Mouse (Mus musculus): Measurements from ENCODE around the gene Gfm1. TPM values are rescaled to one million over a fixed set of nuclear protein-coding genes. Genes with fewer than 3 reads are reported as not detected.
A peak's percentile ranks its signal among the peaks of the same experiment; 100 is the strongest.

Gfm1 gene
- total RNA-seq, 2 experiments from 2014 or later, result 86.4 to 91.9 TPM

- no peak for DNase-seq
- intact Hi-C loops (cut with DNase I; ENCODE audit: low total_unique reads), result no loop called here
Observed at GRCm38 (mm10) chr3:67492086-67492869, 62.4 kb downstream of the Gfm1 start.

- no peak for DNase-seq
- intact Hi-C loops (cut with DNase I; ENCODE audit: low total_unique reads), result no loop called here
Observed at GRCm38 (mm10) chr3:67493132-67493531, 63.2 kb downstream of the Gfm1 start.

GRCm38 (mm10) chr3:67496310-67496709 is 66.4 kb downstream of the Gfm1 start:
- no peak for DNase-seq
- intact Hi-C loops (cut with DNase I; ENCODE audit: low total_unique reads), result no loop called here

- no peak for DNase-seq
- intact Hi-C loops (cut with DNase I; ENCODE audit: low total_unique reads), result no loop called here
Observed at GRCm38 (mm10) chr3:67497998-67498397, 68.1 kb downstream of the Gfm1 start.

DNA sequence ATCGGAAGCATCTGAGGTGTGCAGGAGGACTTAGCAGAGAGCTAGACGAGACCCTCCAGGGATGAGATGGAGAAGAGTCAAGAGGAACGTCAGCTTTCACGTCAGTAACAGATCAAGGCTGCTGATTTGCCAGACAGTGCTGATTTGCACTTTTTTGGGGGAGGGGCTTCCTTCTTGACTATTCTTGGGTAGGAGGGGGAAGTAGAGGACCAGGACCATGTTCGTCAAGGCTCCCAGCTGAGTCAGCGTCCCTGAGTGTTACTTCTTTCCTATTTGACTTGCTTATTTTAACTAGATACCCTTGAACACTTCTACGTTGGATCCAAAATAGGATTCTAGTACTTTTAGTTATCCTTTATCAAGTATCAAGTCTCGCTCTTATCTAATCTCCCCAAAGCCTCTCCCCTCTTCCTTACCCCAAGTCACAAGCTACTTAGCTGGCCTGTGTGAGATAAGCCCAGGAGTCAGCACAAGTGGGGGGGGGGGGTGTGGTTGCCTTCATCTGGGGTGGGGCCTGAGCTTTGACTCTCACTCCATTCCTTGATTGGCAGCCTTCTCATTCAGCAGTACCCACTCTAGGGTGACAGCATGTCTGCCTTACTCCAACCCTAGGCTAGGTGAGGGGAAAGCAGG is 69.0 kb downstream of the Gfm1 start:
- intact Hi-C loops (cut with DNase I; ENCODE audit: low total_unique reads), result no loop called here
- no peak for DNase-seq

DNA sequence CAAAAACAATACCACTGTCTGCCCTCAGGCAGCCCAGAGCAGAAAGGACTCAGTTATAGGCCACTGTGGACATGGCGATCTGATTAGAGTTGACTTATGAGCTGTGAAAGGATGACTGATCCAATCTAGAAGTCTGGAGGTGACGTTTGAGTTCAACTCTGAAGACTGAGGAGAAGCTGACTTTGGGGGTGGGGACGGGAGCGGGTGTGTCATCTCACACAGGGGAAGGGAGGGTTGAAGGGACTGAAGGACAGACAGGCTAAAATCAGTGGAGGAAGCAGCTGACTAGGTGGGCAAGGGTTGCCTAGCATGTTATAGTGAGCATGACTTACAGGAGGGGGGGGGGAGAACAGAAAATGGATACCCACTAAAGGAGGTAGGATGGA is 69.5 kb downstream of the Gfm1 start:
- DNase-seq, result no peak
- intact Hi-C loops (cut with DNase I; ENCODE audit: low total_unique reads), result no loop called here

- intact Hi-C loops (cut with DNase I; ENCODE audit: low total_unique reads), result no loop called here
Observed at GRCm38 (mm10) chr3:67503878-67504277, 74.0 kb downstream of the Gfm1 start.

DNA sequence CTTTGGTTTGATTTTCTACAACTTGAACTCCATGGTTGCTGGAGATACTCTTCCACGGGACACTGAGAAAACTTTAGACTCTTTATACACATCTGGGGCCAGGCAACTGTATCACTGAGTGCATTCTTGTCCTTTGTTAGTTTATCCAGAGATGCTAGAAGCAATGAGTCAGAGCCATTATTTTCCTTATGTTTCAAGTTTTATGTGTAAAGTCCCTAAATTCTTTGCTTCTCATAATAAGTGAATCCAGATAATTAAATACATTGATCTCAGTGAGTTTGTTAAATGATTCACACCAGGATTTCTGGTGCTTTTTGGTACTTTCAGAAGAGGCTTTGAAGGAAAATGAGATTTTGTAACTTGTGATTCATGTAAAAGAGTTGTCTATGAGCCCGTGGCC is 75.4 kb downstream of the Gfm1 start:
- intact Hi-C loops (cut with DNase I; ENCODE audit: low total_unique reads), result no loop called here
- no peak for DNase-seq

More at GRCm38 (mm10) chr3:67503878-67504277, 74.0 kb downstream of the Gfm1 start:
- DNase-seq, result no peak

DNA sequence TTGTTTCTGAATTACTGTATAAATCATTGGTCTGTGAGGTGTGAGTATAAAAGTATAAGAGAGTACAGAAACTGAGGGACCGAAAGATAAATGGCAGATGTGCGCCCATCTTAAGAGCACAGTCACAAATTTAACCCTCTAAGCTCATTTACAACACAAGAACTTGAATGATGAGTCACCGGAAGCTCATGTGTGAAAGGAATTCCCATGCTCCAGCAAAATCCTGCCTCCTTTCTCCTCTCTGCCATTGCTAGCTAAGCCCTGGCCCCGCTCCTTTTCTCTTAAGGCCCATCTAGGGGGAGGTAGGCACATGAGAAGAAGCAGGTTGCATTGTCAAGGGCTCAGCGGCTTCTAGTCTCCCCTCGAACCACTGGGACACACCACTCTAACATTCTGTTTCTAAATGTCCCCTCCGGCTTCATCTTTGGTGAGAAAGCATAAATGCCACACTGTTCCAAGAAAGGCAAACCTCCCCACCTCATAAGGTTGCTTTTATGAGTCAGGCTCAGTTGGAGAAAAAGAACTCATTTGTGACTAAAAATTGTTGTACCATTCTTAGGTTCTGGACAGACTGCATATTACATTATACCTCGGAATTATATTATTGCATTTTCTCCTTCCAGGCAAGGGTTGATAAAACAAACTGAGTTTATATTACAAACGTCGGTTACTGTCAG is 78.5 kb downstream of the Gfm1 start:
- DNase-seq, result no peak
- intact Hi-C loops (cut with DNase I; ENCODE audit: low total_unique reads), result no loop called here

GRCm38 (mm10) chr3:67512807-67513206 is 82.9 kb downstream of the Gfm1 start:
- intact Hi-C loops (cut with DNase I; ENCODE audit: low total_unique reads), result loop anchor here (5.0 kb wide), 1 partner anchor 54 kb away; no protein-coding TSS in a partner anchor
- peak; percentile 61 for DNase-seq

GRCm38 (mm10) chr3:67514801-67515273 is 84.9 kb downstream of the Gfm1 start:
- intact Hi-C loops (cut with DNase I; ENCODE audit: low total_unique reads), result loop anchor here (5.0 kb wide), 1 partner anchor 52 kb away; no protein-coding TSS in a partner anchor
- DNase-seq, result no peak

GRCm38 (mm10) chr3:67515274-67515801 is 85.4 kb downstream of the Gfm1 start, which contains the start of gene Rarres1:
TSS of gene Rarres1 (minus strand) at chr3:67515523.
- intact Hi-C loops (cut with DNase I; ENCODE audit: low total_unique reads), result no loop called here
- peak; percentile 39 for DNase-seq

GRCm38 (mm10) chr3:67520568-67521143 is 90.8 kb downstream of the Gfm1 start:
- intact Hi-C loops (cut with DNase I; ENCODE audit: low total_unique reads), result no loop called here

DNA sequence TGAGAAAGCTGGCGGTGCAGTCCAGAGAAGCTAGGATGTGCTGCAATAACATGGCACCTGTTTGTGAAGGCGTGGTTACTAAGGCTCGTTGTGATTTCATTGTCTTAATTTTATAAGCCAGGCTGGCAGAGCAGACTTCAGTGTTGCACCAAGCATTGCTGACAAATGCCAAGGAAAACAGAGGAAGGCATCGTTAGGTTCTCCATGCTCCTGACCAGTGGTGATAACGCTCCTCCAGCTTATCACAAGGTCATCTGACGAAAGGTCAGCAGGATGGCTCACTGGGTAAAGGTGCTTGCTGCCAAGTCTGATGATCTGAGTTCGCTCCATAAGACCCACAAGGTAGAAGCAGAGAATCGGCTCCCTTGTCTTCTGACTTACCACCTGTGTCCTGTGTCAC is 92.8 kb downstream of the Gfm1 start:
- intact Hi-C loops (cut with DNase I; ENCODE audit: low total_unique reads), result no loop called here
- DNase-seq, result no peak

More at GRCm38 (mm10) chr3:67520568-67521143, 90.8 kb downstream of the Gfm1 start:
- no peak for DNase-seq

DNA sequence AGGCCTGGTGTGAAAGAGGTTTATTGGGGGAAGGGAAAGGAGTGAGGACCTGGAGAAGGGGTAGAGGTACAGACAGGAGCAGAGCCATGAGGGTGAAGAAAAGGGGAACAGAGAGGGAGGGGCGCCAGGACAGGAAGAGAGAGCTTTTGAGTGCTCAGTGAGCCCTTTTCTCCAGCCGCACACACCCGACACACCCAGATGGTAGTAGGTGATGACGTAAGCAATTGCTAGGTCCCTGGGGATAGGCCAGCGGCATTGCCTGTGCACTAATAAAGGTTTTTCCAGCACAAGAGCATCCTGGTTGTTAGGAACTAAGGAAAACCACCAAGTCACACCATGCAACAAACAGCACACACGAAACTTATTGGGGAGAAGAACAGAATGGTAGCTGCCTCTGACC is 94.9 kb downstream of the Gfm1 start:
- intact Hi-C loops (cut with DNase I; ENCODE audit: low total_unique reads), result no loop called here

More for the DNA sequence above, 94.9 kb downstream of the Gfm1 start:
- no peak for DNase-seq

Other genes starting within 250 kb of the Gfm1 start
- 100 to 1,000 TPM; 427 to 489 TPM for gene Mlf1, start 56.0 kb upstream of the Gfm1 start, total RNA-seq (2021)
- gene Gm17402, start 54.9 kb upstream of the Gfm1 start, total RNA-seq (2021), result not detected
- 1 to 10 TPM; 8.2 to 9.9 TPM for gene Lxn, start 33.8 kb downstream of the Gfm1 start, total RNA-seq (2021)
- gene Rarres1, start 85.4 kb downstream of the Gfm1 start, total RNA-seq (2021), result 1 to 10 TPM; 1.5 to 2.5 TPM
- 10 to 100 TPM; 19.2 to 22.5 TPM for gene Mfsd1, start 152.6 kb downstream of the Gfm1 start, total RNA-seq (2021)

Measured in gastrocnemius, postnatal 14 days (tissue).